Mouse (Mus musculus): ENCODE measurements around the gene Tas1r1.

DNA sequence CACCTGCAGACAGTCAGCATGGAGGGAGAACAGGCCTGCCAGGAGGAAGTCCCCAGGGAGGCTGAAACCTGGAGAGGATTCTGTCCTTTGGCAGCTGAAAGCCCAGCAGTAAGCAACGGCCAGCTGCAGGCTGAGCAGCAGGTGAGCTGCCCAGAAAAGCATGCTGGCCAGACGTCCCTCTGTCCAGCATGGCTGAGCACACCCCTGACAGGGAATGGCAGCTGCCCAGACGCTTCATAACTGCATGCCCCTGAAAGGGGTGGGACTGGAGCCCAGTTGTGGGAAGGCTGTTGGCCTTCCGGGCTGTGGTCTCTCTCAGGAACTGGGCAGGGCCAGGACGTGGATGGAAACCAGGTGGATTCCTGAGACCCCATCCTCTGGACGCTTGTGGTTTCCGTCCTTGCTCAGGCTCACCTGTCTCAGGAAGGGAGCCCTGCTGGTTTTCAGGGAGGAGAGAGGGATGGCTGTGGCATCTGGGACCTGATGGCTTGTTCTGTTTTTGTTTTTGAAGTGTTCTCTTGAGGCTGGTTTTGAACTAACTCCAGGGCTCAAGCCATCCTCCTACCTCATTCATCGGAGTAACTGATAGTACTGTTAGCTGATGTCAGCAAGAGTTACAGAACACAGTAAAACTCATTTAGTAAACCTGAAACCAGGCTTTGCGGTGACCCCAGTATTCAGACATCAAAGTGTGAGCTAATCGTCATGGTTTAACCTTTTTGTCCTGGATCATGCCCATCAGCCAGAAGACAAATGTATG, at the start of gene Tas1r1:
- TF ChIP-seq MAFK (IDR thresholded peaks at IDR 0.05; ENCODE audit: insufficient read depth, low read depth, low read length) (no peak), ZC3H11A (IDR thresholded peaks at IDR 0.05; ENCODE audit: borderline replicate concordance, low read depth, low read length) (no peak), ZNF384 (IDR thresholded peaks at IDR 0.05; ENCODE audit: low read depth, low read length) (no peak), CHD2 (IDR thresholded peaks at IDR 0.05; ENCODE audit: low read depth, low read length) (no peak)
